Mouse (Mus musculus) megakaryocyte-erythroid progenitor cell, adult 5-6 weeks (primary cell): Measurements from ENCODE around the gene Kdm6b. TPM values are rescaled to one million over a fixed set of nuclear protein-coding genes. Genes with fewer than 3 reads are reported as not detected.
A peak's percentile ranks its signal among the peaks of the same experiment; 100 is the strongest.

Experiments
- ATAC-seq: replicated peaks from 2 replicates; pipeline ENCODE4 v1.8.0; 2016; ENCODE audit warnings: mild to moderate bottlenecking, inconsistent platforms; ENCODE audit not compliant: severe bottlenecking, poor library complexity, low FRiP score, low TSS enrichment
- total RNA-seq, 2 experiments: library from RNA; stranded (forward) in 1 of 2; stranded (reverse) in 1 of 2; fragments of 200-1000, 215-1000 nt in 1 of 2; fragments of >200 nt in 1 of 2; fragmentation: Nextera tagmentation in 1 of 2; gene quantifications; 2 replicates each; pipeline ENCODE4 v1.2.3; 2014 to 2017

The Kdm6b gene
- 19.3 and 22.1 TPM in 2 replicates for total RNA-seq (2014; fragmentation: Nextera tagmentation)
- total RNA-seq (2017) = 1.6 and 2.7 TPM in 2 replicates

- no peak for ATAC-seq
These were observed at the start of gene Kdm6b for GRCm38 (mm10) chr11:69413221-69414181. TSS of gene Kdm6b (minus strand) at chr11:69413675.

DNA sequence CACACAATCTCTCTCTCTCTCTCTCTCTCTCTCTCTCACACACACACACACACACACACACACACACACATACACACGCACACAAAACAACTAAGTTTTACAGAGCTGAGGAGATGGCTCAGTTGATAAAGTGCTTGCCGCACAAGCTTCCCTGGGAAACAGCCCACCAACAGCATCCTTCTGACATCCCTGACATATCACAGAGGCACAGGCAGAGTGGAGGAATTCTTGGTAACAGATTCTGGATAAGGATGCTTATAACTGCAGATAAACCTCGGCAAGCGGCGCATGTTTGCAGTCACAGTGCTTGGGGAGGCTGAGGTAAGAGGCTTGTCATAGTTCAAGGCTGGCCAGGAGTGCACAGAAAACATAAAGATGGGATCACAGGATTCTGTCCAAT is 48.1 kb upstream of the Kdm6b start:
- ATAC-seq = no peak

DNA sequence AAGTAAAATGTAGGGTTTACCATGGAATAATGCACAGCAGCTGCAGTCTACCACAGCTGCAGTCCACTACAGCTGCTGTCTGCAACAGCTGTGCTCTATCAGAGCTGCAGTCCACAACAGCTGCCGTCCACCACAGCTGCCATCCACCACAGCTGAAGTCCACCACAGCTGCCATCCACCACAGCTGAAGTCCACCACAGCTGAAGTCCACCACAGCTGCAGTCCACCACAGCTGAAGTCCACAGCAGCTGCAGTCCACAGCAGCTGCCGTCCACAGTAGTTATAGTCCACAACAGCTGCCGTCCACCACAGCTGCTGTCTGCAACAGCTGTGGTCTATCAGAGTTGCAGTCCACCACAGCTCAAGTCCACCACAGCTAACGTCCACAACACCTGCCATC is 46.4 kb upstream of the Kdm6b start:
- no peak for ATAC-seq

GRCm38 (mm10) chr11:69457006-69457579 is 43.6 kb upstream of the Kdm6b start:
- ATAC-seq = peak; percentile 43; the same call in 1 of the 2 replicates

GRCm38 (mm10) chr11:69452114-69452867 is 38.8 kb upstream of the Kdm6b start:
- no peak for ATAC-seq

- no peak for ATAC-seq
These were observed 33.8 kb upstream of the Kdm6b start for GRCm38 (mm10) chr11:69447299-69447698.

DNA sequence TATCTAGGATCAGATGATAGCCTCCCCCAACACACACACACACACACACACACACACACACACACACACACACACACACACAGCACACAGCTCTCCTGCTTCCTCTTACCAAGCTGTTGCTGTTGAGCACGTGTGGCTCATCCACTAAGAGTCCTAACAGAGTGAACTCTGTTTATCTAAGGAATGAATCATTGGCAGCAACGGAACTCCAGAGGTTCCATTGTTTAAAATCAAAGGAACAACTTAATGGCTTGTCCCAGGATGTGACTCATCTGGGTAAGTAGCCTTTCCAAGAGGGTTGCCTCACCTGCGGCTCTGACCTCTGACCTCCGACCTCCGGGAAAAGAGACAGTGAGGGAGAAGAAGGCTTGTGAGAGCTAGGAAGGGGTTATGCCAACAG is 29.9 kb upstream of the Kdm6b start:
- no peak for ATAC-seq

DNA sequence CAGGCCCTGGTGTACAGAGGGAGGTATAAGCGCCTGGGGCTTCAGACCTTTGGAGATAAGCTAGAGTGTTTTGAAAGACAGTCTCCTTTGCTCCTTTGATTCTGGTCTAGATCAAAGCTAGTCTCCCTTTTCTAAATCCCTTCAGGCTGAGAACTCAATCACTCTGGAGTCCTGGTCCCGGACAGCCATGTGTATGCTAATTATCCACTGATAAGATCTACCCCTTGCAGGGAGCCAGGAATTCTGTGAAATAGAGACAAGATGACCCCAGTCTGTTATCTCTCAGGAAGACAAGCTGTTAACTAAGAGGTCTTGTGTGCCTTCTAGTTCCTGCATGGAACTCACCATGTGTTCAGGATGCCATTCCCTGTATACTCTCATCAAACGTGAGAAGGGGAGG is 23.8 kb upstream of the Kdm6b start:
- no peak for ATAC-seq

DNA sequence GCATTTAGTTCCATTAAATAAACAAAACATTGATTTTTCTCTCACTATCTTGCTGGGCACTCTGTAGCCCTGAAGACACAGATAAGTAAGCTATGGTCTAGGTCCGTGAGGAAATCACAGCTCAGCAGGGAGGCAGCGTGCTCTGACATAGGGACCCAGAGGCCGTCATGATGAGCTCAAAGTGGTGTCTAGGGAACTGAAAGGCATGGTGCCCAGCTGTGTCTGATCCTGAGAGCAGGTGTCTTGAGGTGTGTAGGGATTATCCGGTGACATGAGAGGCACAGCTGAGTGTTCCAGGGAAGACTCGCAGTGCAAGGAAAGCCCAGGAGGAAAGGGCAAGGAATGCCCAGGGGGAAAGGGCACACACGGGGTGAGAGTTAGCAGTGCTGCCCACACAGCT is 19.7 kb upstream of the Kdm6b start:
- no peak for ATAC-seq

DNA sequence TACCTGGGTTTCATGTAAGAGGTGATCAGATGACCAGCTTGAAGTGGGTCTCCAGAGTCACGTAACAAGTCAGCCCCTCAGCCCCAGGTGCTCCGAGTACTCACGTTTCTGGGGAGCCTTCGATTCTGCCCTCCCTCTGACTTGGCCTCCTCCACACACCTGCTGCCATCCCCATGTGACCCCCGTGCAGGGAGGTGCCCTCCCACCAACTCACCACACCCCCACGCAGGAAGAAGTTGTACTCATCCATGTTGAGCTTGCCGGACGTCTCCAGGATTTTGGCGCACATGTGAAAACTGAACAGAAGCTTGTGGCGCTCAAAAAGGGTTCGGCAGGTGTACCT is 19.1 kb upstream of the Kdm6b start:
- ATAC-seq = no peak

DNA sequence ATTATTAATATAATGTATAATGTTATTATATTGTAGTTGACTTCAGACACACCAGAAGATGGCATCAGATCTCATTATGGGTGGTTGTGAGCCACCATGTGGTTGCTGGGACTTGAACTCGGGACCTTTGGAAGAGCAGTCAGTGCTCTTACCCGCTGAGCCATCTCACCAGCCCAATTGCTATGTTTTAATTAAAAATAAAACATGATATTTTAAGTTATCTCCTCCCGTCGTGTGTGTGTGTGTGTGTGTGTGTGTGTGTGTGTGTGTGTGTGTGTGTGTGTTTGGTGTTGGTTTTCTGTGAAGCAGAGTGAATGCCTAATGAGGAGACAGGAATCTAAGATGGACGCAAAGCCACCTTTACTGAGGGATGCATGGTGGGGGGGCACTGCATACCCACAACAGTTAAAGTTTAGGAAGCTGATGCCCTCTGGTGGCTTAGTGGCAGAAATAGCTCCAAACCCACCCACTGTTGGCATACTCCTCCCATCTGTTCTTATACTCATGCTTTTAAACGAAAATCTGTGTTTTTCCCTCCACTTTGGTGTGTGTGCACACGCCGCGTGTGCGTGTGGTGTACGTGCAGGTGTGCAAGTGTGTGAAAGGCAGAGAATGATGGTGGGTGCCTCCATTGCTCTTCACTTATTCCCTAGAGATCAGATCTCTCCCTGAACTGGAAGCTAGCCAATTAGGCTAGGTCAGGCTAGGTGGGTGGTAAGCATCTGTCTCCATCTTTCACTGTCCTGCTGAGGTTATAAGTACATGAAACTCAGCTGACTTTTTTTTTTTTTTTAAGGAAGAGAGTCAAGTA is 18.6 kb upstream of the Kdm6b start:
- ATAC-seq = peak; percentile 89

GRCm38 (mm10) chr11:69430631-69431030 is 17.2 kb upstream of the Kdm6b start:
- no peak for ATAC-seq

DNA sequence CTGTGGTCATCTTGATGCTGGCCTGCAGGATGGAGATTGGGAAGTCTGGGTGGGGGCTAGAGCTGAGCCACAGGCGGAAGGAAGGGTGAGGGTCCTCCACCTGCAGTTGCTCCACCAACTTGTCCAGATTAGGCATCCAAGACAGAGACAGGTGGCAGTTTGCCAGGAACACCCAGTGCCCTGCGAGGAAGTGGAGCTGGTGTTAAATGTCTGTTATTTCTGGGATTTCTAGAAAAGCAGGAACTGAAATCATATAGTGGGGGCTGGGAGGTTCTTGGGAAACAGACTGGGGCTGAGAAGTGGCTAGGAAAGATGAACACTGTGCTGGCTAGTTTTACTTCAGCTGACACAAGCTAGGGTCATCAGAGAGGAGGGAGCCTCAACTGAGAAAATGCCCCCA is 15.8 kb upstream of the Kdm6b start:
- ATAC-seq = no peak

DNA sequence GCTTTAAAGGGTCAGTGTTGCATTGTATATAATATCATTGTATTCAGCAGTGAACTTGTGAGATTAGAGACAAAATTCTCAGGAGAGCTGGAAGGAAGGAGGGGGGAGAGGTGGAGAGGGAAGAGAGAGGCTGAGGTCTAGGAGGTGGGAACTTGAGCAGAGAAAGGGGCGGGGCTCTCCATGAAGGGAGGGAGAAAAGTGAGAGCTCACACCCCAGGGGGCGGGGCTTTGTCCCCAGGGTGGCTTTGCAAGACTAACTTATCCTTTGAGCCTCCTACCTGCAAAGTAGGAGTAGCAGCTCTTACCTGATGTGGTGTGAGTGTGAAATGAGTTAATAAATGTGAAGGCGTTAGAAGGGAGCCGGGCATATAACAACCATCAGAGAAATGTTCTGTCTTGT is 15.3 kb upstream of the Kdm6b start:
- peak; percentile 47; the same call in 1 of the 2 replicates for ATAC-seq

DNA sequence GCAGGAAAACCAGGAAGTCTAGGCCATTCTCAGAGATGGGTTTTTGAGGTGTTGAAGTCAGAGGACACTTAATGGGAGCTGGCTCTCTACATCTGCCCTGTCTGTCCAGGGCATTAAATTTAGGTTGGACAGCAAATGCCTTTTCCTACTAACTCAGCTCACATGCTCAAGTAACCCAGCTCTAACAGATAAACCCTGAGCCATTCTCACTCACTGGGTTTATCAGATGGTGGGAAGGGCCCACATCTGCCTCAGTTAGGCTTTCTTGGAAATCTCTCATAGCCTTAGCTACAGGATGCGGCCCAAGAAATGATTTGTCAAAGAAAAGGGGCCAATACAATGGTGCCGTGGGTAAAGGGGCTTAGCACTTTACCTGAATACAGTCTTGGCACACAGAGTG is 12.8 kb upstream of the Kdm6b start:
- ATAC-seq = no peak

- ATAC-seq = no peak
These were observed 10.4 kb upstream of the Kdm6b start for GRCm38 (mm10) chr11:69423885-69424284.

- no peak for ATAC-seq
These were observed 9.4 kb upstream of the Kdm6b start for GRCm38 (mm10) chr11:69422842-69423241.

GRCm38 (mm10) chr11:69421131-69421977 is 7.9 kb upstream of the Kdm6b start:
- no peak for ATAC-seq
